Mouse (Mus musculus) gastrocnemius, postnatal 25 days (tissue): ENCODE measurements around the gene Tsga10. TPM values are rescaled to one million over a fixed set of nuclear protein-coding genes. Genes with fewer than 3 reads are reported as not detected.
"Not testable (repeated sequence)": the region's sequence is repeated elsewhere in the genome, so short reads cannot be mapped to it uniquely, and the experiment has no call there.

Source experiments
- DNase-seq: peaks from one replicate; pipeline ENCODE4 v3.0.0; 2022
- total RNA-seq, 2 experiments: library from RNA; stranded (reverse); gene quantifications; 1 replicate in 1 of 2; 2 replicates in 1 of 2; pipeline ENCODE4 v1.2.3; 2021

Gene Tsga10
- total RNA-seq, 2 experiments from 2014 or later: 3.9 to 4.0 TPM

GRCm38 (mm10) chr1:37719761-37720640 lies 146.2 kb downstream of the Tsga10 start, which contains the start of gene 2010300C02Rik:
TSS of gene 2010300C02Rik (minus strand) at chr1:37720085.
- peak; percentile 26 for DNase-seq

GRCm38 (mm10) chr1:37719030-37719723 lies 147.1 kb downstream of the Tsga10 start:
- DNase-seq: no peak

- no peak for DNase-seq
Observed at GRCm38 (mm10) chr1:37718516-37718915, 147.7 kb downstream of the Tsga10 start.

GRCm38 (mm10) chr1:37717415-37718195 lies 148.6 kb downstream of the Tsga10 start:
- no peak for DNase-seq

GRCm38 (mm10) chr1:37712357-37712737 lies 153.9 kb downstream of the Tsga10 start:
- DNase-seq: not testable (repeated sequence)

GRCm38 (mm10) chr1:37711596-37712356 lies 154.5 kb downstream of the Tsga10 start:
- no peak for DNase-seq

- DNase-seq: no peak
Observed at GRCm38 (mm10) chr1:37711082-37711481, 155.1 kb downstream of the Tsga10 start.

GRCm38 (mm10) chr1:37709736-37710135 lies 156.5 kb downstream of the Tsga10 start:
- no peak for DNase-seq

- DNase-seq: no peak
Observed at GRCm38 (mm10) chr1:37708270-37708955, 157.8 kb downstream of the Tsga10 start.

Other genes starting within 250 kb of the Tsga10 start
- gene 2010300C02Rik, start 146.3 kb downstream of the Tsga10 start, total RNA-seq: under 1 TPM; 0.13 to 0.24 TPM
- gene Lipt1, start 5.3 kb upstream of the Tsga10 start, total RNA-seq: 1 to 10 TPM; 6.1 to 6.8 TPM
- gene Mitd1, start 24.0 kb upstream of the Tsga10 start, total RNA-seq: 1 to 10 TPM; 2.5 to 3.0 TPM
- gene Mrpl30, start 24.0 kb upstream of the Tsga10 start, total RNA-seq: 100 to 1,000 TPM; 240 to 251 TPM
- gene Lyg2, start 50.1 kb upstream of the Tsga10 start, total RNA-seq: not detected
- not detected for gene Lyg1, start 91.3 kb upstream of the Tsga10 start, total RNA-seq
- 10 to 100 TPM; 33.1 to 35.8 TPM for gene Txndc9, start 131.5 kb upstream of the Tsga10 start, total RNA-seq
- 10 to 100 TPM; 31.9 to 36.5 TPM for gene Eif5b, start 131.6 kb upstream of the Tsga10 start, total RNA-seq